Mouse (Mus musculus): ENCODE data around the gene Taf3.

GRCm38 (mm10) chr2:9982446-9982845 is 66.0 kb downstream of the Taf3 start:
- TF ChIP-seq CTCF (IDR thresholded peaks at IDR 0.05; ENCODE audit: low read depth, low read length) = no peak
- TF ChIP-seq POLR2A (IDR thresholded peaks at IDR 0.05; ENCODE audit: extremely low read depth, insufficient read depth, low read length) = no peak

Data from liver, adult 2 months (tissue).